Mouse (Mus musculus) midbrain, embryonic 16.5 days (tissue): ENCODE results near the gene Entpd1. TPM values are rescaled to one million over a fixed set of nuclear protein-coding genes. Genes with fewer than 3 reads are reported as not detected.
"Not testable (repeated sequence)": the region's sequence is repeated elsewhere in the genome, so short reads cannot be mapped to it uniquely, and the experiment has no call there.

Experiments used
- ATAC-seq: fragments of 200-750 bp; cut with Nextera tagmentation; 2 replicates; pipeline ENCODE4 v1.8.0; 2017; ENCODE audit warnings: moderate TSS enrichment
- H3K27ac ChIP-seq: fragments of 300-500 bp; sonication (generic); 2 replicates; pipeline ENCODE4 v1.5.1; 2014; ENCODE audit warnings: mild to moderate bottlenecking, low read length, mixed read lengths
- H3K27me3 ChIP-seq: fragments of 300-500 bp; sonication (generic); 2 replicates; pipeline ENCODE4 v1.6.1; 2014; ENCODE audit warnings: low read depth, low read length, mixed read lengths; ENCODE audit not compliant: control insufficient read depth, insufficient read depth
- H3K36me3 ChIP-seq: fragments of 300-500 bp; sonication (generic); 2 replicates; pipeline ENCODE4 v1.6.1; 2014; ENCODE audit warnings: mild to moderate bottlenecking, low read length, moderate library complexity, mixed read lengths; ENCODE audit not compliant: control insufficient read depth, insufficient read depth
- H3K4me1 ChIP-seq: fragments of 300-500 bp; sonication (generic); 2 replicates; pipeline ENCODE4 v1.6.1; 2014; ENCODE audit warnings: mild to moderate bottlenecking, low read length, mixed read lengths; ENCODE audit not compliant: control insufficient read depth, insufficient read depth
- H3K4me2 ChIP-seq: fragments of 300-500 bp; sonication (generic); 2 replicates; pipeline ENCODE4 v1.6.1; 2014; ENCODE audit warnings: mild to moderate bottlenecking, low read length, mixed read lengths
- H3K4me3 ChIP-seq: fragments of 300-500 bp; sonication (generic); 2 replicates; pipeline ENCODE4 v1.5.1; 2014; ENCODE audit warnings: low read depth, mild to moderate bottlenecking, low read length, moderate library complexity, mixed read lengths
- H3K9ac ChIP-seq: fragments of 300-500 bp; sonication (generic); 2 replicates; pipeline ENCODE4 v1.6.1; 2014; ENCODE audit warnings: low read depth, low read length, mixed read lengths
- H3K9me3 ChIP-seq: fragments of 300-500 bp; sonication (generic); replicated peaks from 2 replicates; pipeline ENCODE4 v1.6.1; 2014; ENCODE audit warnings: mild to moderate bottlenecking, low read length, mixed read lengths; ENCODE audit not compliant: control insufficient read depth, poor library complexity, severe bottlenecking
- WGBS: fragments of 180-500 bp; shearing (Covaris S2); extraction: QIAGEN DNeasy Blood & Tissue Kit; methylation state at CpG from one replicate; pipeline ENCODE4 v1.1.7; 2014; 5-methylcytosine and 5-hydroxymethylcytosine counted together
- polyA plus RNA-seq: library from polyadenylated mRNA; unstranded; fragments of >200 nt; fragmentation: Nextera tagmentation; extraction: Ambion mirVana; gene quantifications from 2 replicates; pipeline ENCODE4 v1.2.1, GENCODE M21; 2015

Entpd1 gene
- polyA plus RNA-seq, 1 experiment from 2014 or later = 8.2 TPM

DNA sequence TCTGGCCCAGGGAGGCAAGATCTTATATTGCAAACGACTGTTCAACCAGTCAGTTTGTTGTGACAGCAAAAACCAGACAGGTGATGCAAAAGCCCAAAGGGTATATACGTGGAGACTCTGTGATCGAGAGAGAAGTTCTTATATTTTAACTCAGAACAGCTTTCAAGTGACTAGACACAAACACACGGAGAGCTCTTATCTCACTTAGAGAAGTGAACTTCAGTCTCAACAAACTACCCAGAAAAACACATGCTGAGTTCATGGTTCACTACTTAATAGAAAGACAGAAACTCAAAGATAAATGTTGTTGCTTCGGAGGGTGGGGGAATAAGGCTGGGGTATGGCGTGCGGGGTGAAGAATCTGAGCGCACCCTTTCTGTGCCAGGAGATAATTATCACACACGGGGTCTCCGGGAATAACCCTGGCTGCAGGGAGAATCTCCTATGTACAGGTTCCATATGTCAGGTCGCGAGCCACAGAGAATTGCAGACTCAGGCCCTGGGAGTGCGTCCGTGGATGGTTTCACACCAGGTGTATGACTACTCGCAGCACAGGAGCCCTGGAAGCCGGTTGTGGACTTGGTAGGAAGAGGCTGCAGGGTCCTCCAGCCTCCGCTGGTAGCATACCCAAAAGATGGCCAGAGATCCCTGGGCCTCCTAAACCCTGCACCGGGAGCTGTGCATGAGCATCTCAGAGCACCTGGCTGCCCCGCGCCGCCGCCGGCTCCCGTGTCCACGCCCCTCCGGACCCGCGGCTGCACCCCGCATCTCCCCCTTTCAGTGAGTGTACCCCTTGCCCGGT lies 24.5 kb upstream of the Entpd1 start:
- WGBS = 4% methylated on average over 30 of the region's 30 CpGs
- Histone ChIP-seq H3K4me2 (peak overlapping the region; percentile 66), H3K4me3 (peak overlapping the region; percentile 72), H3K4me1 (peaks cover 23% of the 10 kb centered on the region), H3K9me3 (no peaks in the 10 kb centered on the region), H3K27ac (peak overlapping the region; percentile 83), H3K27me3 (no peaks in the 10 kb centered on the region), H3K9ac (peak overlapping the region; percentile 80), H3K36me3 (peaks cover 3% of the 10 kb centered on the region; the same call in 1 of the 2 replicates)
- no peak for ATAC-seq

DNA sequence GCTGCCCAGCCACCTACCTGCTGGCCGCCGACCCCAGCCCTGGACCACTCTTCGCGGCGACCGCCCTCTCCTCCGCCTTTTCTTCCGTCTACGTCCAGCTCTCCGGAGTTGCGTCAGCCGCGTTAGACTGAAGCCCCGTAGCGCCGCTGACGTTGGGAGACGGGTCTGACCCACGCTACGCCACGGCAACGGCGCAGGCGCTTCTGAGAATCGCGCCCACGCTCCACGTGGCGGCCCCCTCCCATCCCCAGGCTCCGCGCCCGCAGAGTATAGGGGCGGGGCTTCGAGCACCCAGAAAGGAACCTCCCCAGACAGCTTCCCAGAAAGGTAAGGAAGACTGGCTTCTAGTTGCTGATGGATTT lies 23.9 kb upstream of the Entpd1 start, which contains the start of gene Aldh18a1:
TSS of gene Aldh18a1 (minus strand) at position 171 of the 362 bp plus-strand sequence.
- under 1% methylated on average over 34 of the region's 34 CpGs for WGBS
- Histone ChIP-seq H3K4me1 (peaks cover 23% of the 10 kb centered on the region), H3K4me2 (peak within 1 kb of the TSS; percentile 66), H3K27me3 (no peaks in the 10 kb centered on the region), H3K36me3 (peaks cover 3% of the 10 kb centered on the region; the same call in 1 of the 2 replicates), H3K9me3 (no peaks in the 10 kb centered on the region), H3K9ac (peak within 1 kb of the TSS; percentile 80), H3K4me3 (peak within 1 kb of the TSS; percentile 72), H3K27ac (peak within 1 kb of the TSS; percentile 83)
- ATAC-seq = peak; percentile 96

GRCm38 (mm10) chr19:40588847-40589529 lies 23.2 kb upstream of the Entpd1 start:
- Histone ChIP-seq H3K27ac (peak overlapping the region; percentile 75), H3K4me1 (peaks cover 23% of the 10 kb centered on the region), H3K9me3 (no peaks in the 10 kb centered on the region), H3K9ac (peak overlapping the region; percentile 80), H3K36me3 (peaks cover 3% of the 10 kb centered on the region), H3K27me3 (no peaks in the 10 kb centered on the region), H3K4me2 (peak overlapping the region; percentile 66), H3K4me3 (peak overlapping the region; percentile 72)
- WGBS = under 1% methylated on average over 18 of the region's 18 CpGs
- ATAC-seq = peak; percentile 79

- 0 out of 2 replicates have a peak overlapping the region, but pooled peaks have one; percentile 17 for H3K9ac ChIP-seq
- peak overlapping the region; percentile 66 for H3K4me2 ChIP-seq
- peak overlapping the region; percentile 72 for H3K4me3 ChIP-seq
- H3K36me3 ChIP-seq = peaks cover 5% of the 10 kb centered on the region
- peaks cover 23% of the 10 kb centered on the region for H3K4me1 ChIP-seq
- H3K9me3 ChIP-seq = no peaks in the 10 kb centered on the region
- ATAC-seq = no peak; the same call in 1 of the 2 replicates
- H3K27me3 ChIP-seq = no peaks in the 10 kb centered on the region
- WGBS = under 1% methylated on average over 9 of the region's 10 CpGs
- H3K27ac ChIP-seq = peak overlapping the region; percentile 75
These were observed 22.7 kb upstream of the Entpd1 start for GRCm38 (mm10) chr19:40589530-40589880.

DNA sequence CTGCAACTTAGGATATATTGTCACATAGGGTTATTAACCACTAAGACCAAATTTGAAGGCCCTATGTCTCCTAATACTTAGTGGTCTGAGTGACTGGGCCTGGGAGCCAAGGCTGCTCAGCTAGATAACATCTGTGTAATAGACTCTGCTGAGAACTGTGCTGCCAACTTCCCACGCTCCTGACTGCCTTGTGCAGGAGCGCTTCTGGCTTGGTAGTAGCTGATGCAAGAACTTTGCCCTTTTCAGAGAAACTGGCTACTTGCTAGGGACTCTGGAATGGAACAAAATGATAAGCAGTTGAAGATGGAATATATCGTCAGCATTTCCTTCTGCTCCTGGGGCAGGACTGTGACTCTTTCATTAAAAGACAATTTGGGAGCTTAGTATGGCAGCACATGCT lies 16.9 kb upstream of the Entpd1 start:
- 89% methylated on average over 3 of the region's 3 CpGs for WGBS
- H3K36me3 ChIP-seq = peaks cover 12% of the 10 kb centered on the region
- no peaks in the 10 kb centered on the region for H3K4me1 ChIP-seq
- H3K27me3 ChIP-seq = no peaks in the 10 kb centered on the region
- H3K4me3 ChIP-seq = no peak overlapping the region
- no peaks in the 10 kb centered on the region for H3K9me3 ChIP-seq
- H3K9ac ChIP-seq = no peak overlapping the region
- H3K4me2 ChIP-seq = no peak overlapping the region
- no peak for ATAC-seq
- no peak overlapping the region for H3K27ac ChIP-seq

- no peak for ATAC-seq
These were observed 16.3 kb upstream of the Entpd1 start for GRCm38 (mm10) chr19:40595831-40596230.

GRCm38 (mm10) chr19:40600846-40601245 lies 11.3 kb upstream of the Entpd1 start:
- ATAC-seq, H3K9me3 ChIP-seq: not testable (repeated sequence)
- 94% methylated on average over 5 of the region's 5 CpGs for WGBS

More at GRCm38 (mm10) chr19:40595831-40596230, 16.3 kb upstream of the Entpd1 start:
- 87% methylated on average over 8 of the region's 8 CpGs for WGBS
- Histone ChIP-seq H3K9ac (no peak overlapping the region), H3K27me3 (no peaks in the 10 kb centered on the region), H3K4me2 (no peak overlapping the region), H3K4me3 (no peak overlapping the region), H3K9me3 (no peaks in the 10 kb centered on the region), H3K36me3 (peaks cover 12% of the 10 kb centered on the region), H3K4me1 (no peaks in the 10 kb centered on the region), H3K27ac (no peak overlapping the region)

GRCm38 (mm10) chr19:40601870-40602269 lies 10.3 kb upstream of the Entpd1 start:
- Histone ChIP-seq H3K4me3 (no peak overlapping the region), H3K27me3 (no peaks in the 10 kb centered on the region), H3K9ac (no peak overlapping the region), H3K36me3 (peaks cover 11% of the 10 kb centered on the region), H3K4me1 (no peaks in the 10 kb centered on the region), H3K4me2 (no peak overlapping the region), H3K9me3 (no peaks in the 10 kb centered on the region), H3K27ac (no peak overlapping the region)
- no peak for ATAC-seq
- WGBS = 99% methylated on average over 3 of the region's 3 CpGs

More at GRCm38 (mm10) chr19:40600846-40601245, 11.3 kb upstream of the Entpd1 start:
- H3K4me2 ChIP-seq, H3K27me3 ChIP-seq, H3K9ac ChIP-seq, H3K4me1 ChIP-seq, H3K27ac ChIP-seq, H3K4me3 ChIP-seq, H3K36me3 ChIP-seq: not testable (repeated sequence)

GRCm38 (mm10) chr19:40605189-40605588 lies 7.0 kb upstream of the Entpd1 start:
- WGBS = 93% methylated on average over 9 of the region's 9 CpGs
- H3K36me3 ChIP-seq = peaks cover 28% of the 10 kb centered on the region
- no peak overlapping the region for H3K4me3 ChIP-seq
- H3K4me1 ChIP-seq = no peaks in the 10 kb centered on the region
- H3K27me3 ChIP-seq = no peaks in the 10 kb centered on the region
- no peak overlapping the region for H3K9ac ChIP-seq
- ATAC-seq = no peak
- H3K4me2 ChIP-seq = no peak overlapping the region
- H3K27ac ChIP-seq = no peak overlapping the region
- no peaks in the 10 kb centered on the region for H3K9me3 ChIP-seq
